Mouse (Mus musculus): ENCODE results near the gene AL607142.1. TPM values are rescaled to one million over a fixed set of nuclear protein-coding genes. Genes with fewer than 3 reads are reported as not detected.

The AL607142.1 gene
- polyA plus RNA-seq, 1 experiment, result not detected

GRCm38 (mm10) chr4:120032984-120033355 lies 31.8 kb upstream of the AL607142.1 start:
- peak overlapping the region; percentile 64 for H3K4me3 ChIP-seq (replicated peaks; ENCODE audit: insufficient read depth, low read depth, low read length)
- under 1% methylated on average over 38 of the region's 38 CpGs for WGBS
- H3K4me1 ChIP-seq (ENCODE audit: control insufficient read depth, insufficient read depth, low read length), result peaks cover 16% of the 10 kb centered on the region
- H3K27me3 ChIP-seq (ENCODE audit: control insufficient read depth, insufficient read depth, low read length), result no peaks in the 10 kb centered on the region
- TF ChIP-seq CTCF (IDR thresholded peaks at IDR 0.05; ENCODE audit: borderline replicate concordance, insufficient read depth, low read depth, low read length) (no peak), POLR2A (IDR thresholded peaks at IDR 0.05; ENCODE audit: borderline replicate concordance, insufficient read depth, low read length) (no peak)
- no peak overlapping the region; the same call in 1 of the 2 replicates for H3K27ac ChIP-seq (ENCODE audit: insufficient read depth, low read length)
- no peak for DNase-seq

- WGBS, result 98% methylated on average over 4 of the region's 4 CpGs
- Histone ChIP-seq H3K4me3 (replicated peaks; ENCODE audit: insufficient read depth, low read depth, low read length) (no peak overlapping the region), H3K4me1 (ENCODE audit: control insufficient read depth, insufficient read depth, low read length) (peaks cover 22% of the 10 kb centered on the region), H3K27ac (ENCODE audit: insufficient read depth, low read length) (no peak overlapping the region), H3K27me3 (ENCODE audit: control insufficient read depth, insufficient read depth, low read length) (no peaks in the 10 kb centered on the region)
- DNase-seq, result no peak
- TF ChIP-seq POLR2A (IDR thresholded peaks at IDR 0.05; ENCODE audit: borderline replicate concordance, insufficient read depth, low read length), result no peak
- TF ChIP-seq CTCF (IDR thresholded peaks at IDR 0.05; ENCODE audit: borderline replicate concordance, insufficient read depth, low read depth, low read length), result no peak
Measured at GRCm38 (mm10) chr4:120036294-120036693, 28.5 kb upstream of the AL607142.1 start.

- Histone ChIP-seq H3K27me3 (ENCODE audit: control insufficient read depth, insufficient read depth, low read length) (no peaks in the 10 kb centered on the region), H3K27ac (ENCODE audit: insufficient read depth, low read length) (no peak overlapping the region), H3K4me1 (ENCODE audit: control insufficient read depth, insufficient read depth, low read length) (peaks cover 22% of the 10 kb centered on the region), H3K4me3 (replicated peaks; ENCODE audit: insufficient read depth, low read depth, low read length) (no peak overlapping the region)
- no peak for TF ChIP-seq CTCF (IDR thresholded peaks at IDR 0.05; ENCODE audit: borderline replicate concordance, insufficient read depth, low read depth, low read length)
- no peak for TF ChIP-seq POLR2A (IDR thresholded peaks at IDR 0.05; ENCODE audit: borderline replicate concordance, insufficient read depth, low read length)
- 85% methylated on average over 7 of the region's 7 CpGs for WGBS
- DNase-seq, result no peak
Measured at GRCm38 (mm10) chr4:120037007-120037406, 27.8 kb upstream of the AL607142.1 start.

GRCm38 (mm10) chr4:120041520-120041919 lies 23.3 kb upstream of the AL607142.1 start:
- peaks cover 15% of the 10 kb centered on the region for H3K4me1 ChIP-seq (ENCODE audit: control insufficient read depth, insufficient read depth, low read length)
- TF ChIP-seq POLR2A (IDR thresholded peaks at IDR 0.05; ENCODE audit: borderline replicate concordance, insufficient read depth, low read length) (no peak), CTCF (IDR thresholded peaks at IDR 0.05; ENCODE audit: borderline replicate concordance, insufficient read depth, low read depth, low read length) (no peak)
- 95% methylated on average over 2 of the region's 2 CpGs for WGBS
- H3K27me3 ChIP-seq (ENCODE audit: control insufficient read depth, insufficient read depth, low read length), result no peaks in the 10 kb centered on the region
- H3K4me3 ChIP-seq (replicated peaks; ENCODE audit: insufficient read depth, low read depth, low read length), result no peak overlapping the region
- no peak for DNase-seq
- no peak overlapping the region for H3K27ac ChIP-seq (ENCODE audit: insufficient read depth, low read length)

- DNase-seq, result no peak
- 92% methylated on average over 7 of the region's 7 CpGs for WGBS
- no peak overlapping the region for H3K27ac ChIP-seq (ENCODE audit: insufficient read depth, low read length)
- TF ChIP-seq CTCF (IDR thresholded peaks at IDR 0.05; ENCODE audit: borderline replicate concordance, insufficient read depth, low read depth, low read length) (no peak), POLR2A (IDR thresholded peaks at IDR 0.05; ENCODE audit: borderline replicate concordance, insufficient read depth, low read length) (no peak)
- peaks cover 15% of the 10 kb centered on the region for H3K4me1 ChIP-seq (ENCODE audit: control insufficient read depth, insufficient read depth, low read length)
- H3K27me3 ChIP-seq (ENCODE audit: control insufficient read depth, insufficient read depth, low read length), result no peaks in the 10 kb centered on the region
- no peak overlapping the region for H3K4me3 ChIP-seq (replicated peaks; ENCODE audit: insufficient read depth, low read depth, low read length)
Measured at GRCm38 (mm10) chr4:120042480-120042879, 22.3 kb upstream of the AL607142.1 start.

- WGBS, result 87% methylated on average over 5 of the region's 5 CpGs
- TF ChIP-seq CTCF (IDR thresholded peaks at IDR 0.05; ENCODE audit: borderline replicate concordance, insufficient read depth, low read depth, low read length), result no peak
- TF ChIP-seq POLR2A (IDR thresholded peaks at IDR 0.05; ENCODE audit: borderline replicate concordance, insufficient read depth, low read length), result no peak
- no peaks in the 10 kb centered on the region for H3K27me3 ChIP-seq (ENCODE audit: control insufficient read depth, insufficient read depth, low read length)
Measured at GRCm38 (mm10) chr4:120044612-120045011, 20.2 kb upstream of the AL607142.1 start.

GRCm38 (mm10) chr4:120045131-120045537 lies 19.7 kb upstream of the AL607142.1 start:
- no peak for TF ChIP-seq POLR2A (IDR thresholded peaks at IDR 0.05; ENCODE audit: borderline replicate concordance, insufficient read depth, low read length)
- no peak for TF ChIP-seq CTCF (IDR thresholded peaks at IDR 0.05; ENCODE audit: borderline replicate concordance, insufficient read depth, low read depth, low read length)
- no peak overlapping the region for H3K27ac ChIP-seq (ENCODE audit: insufficient read depth, low read length)
- H3K4me3 ChIP-seq (replicated peaks; ENCODE audit: insufficient read depth, low read depth, low read length), result no peak overlapping the region

More at GRCm38 (mm10) chr4:120044612-120045011, 20.2 kb upstream of the AL607142.1 start:
- DNase-seq, result no peak
- Histone ChIP-seq H3K4me1 (ENCODE audit: control insufficient read depth, insufficient read depth, low read length) (peaks cover 9% of the 10 kb centered on the region), H3K27ac (ENCODE audit: insufficient read depth, low read length) (no peak overlapping the region), H3K4me3 (replicated peaks; ENCODE audit: insufficient read depth, low read depth, low read length) (no peak overlapping the region)

GRCm38 (mm10) chr4:120045871-120046270 lies 18.9 kb upstream of the AL607142.1 start:
- Histone ChIP-seq H3K4me1 (ENCODE audit: control insufficient read depth, insufficient read depth, low read length) (peaks cover 9% of the 10 kb centered on the region), H3K27ac (ENCODE audit: insufficient read depth, low read length) (no peak overlapping the region), H3K4me3 (replicated peaks; ENCODE audit: insufficient read depth, low read depth, low read length) (no peak overlapping the region), H3K27me3 (ENCODE audit: control insufficient read depth, insufficient read depth, low read length) (no peaks in the 10 kb centered on the region)
- WGBS, result 91% methylated on average over 7 of the region's 7 CpGs
- TF ChIP-seq CTCF (IDR thresholded peaks at IDR 0.05; ENCODE audit: borderline replicate concordance, insufficient read depth, low read depth, low read length) (no peak), POLR2A (IDR thresholded peaks at IDR 0.05; ENCODE audit: borderline replicate concordance, insufficient read depth, low read length) (no peak)
- no peak for DNase-seq

More at GRCm38 (mm10) chr4:120045131-120045537, 19.7 kb upstream of the AL607142.1 start:
- Histone ChIP-seq H3K27me3 (ENCODE audit: control insufficient read depth, insufficient read depth, low read length) (no peaks in the 10 kb centered on the region), H3K4me1 (ENCODE audit: control insufficient read depth, insufficient read depth, low read length) (peaks cover 9% of the 10 kb centered on the region)
- WGBS, result 16% methylated on average over 5 of the region's 5 CpGs
- no peak for DNase-seq
